Mouse (Mus musculus) gastrocnemius, postnatal 14 days (tissue): ENCODE results near the gene Tia1. TPM values are rescaled to one million over a fixed set of nuclear protein-coding genes. Genes with fewer than 3 reads are reported as not detected.
A peak's percentile ranks its signal among the peaks of the same experiment; 100 is the strongest.

Experiments
- DNase-seq: peaks from one replicate; pipeline ENCODE4 v3.0.0; 2021; ENCODE audit warnings: mixed read lengths
- intact Hi-C: fragments of 180-260 bp; cut with DNase I; formaldehyde crosslinking; loops from one replicate; pipeline ENCODE4 v1.15.1; 2025; ENCODE audit warnings: low total_unique reads
- total RNA-seq, 2 experiments: library from RNA; stranded (reverse); gene quantifications; 2 replicates each; pipeline ENCODE4 v1.2.3; 2021

Gene Tia1
- total RNA-seq, 2 experiments from 2014 or later, result 21.5 to 25.2 TPM

DNA sequence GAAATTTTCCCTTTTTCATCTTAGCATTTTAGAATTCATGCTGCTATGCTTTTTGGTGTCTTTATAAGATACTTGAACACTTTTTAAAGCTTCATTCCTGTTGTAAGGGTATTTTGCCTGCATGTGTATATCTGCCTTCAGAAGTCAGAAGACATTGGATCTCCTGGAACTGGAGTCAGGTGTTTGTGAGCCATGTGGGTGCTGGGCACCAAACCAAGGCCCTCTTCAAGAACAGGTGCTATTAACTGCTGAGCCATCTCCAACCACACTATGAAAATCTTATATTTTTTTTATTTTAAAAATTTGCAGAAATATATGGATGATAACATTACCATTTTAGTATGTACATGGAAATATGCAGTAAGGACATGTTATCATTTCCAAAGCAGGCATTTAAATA is 2.3 kb downstream of the Tia1 start:
- intact Hi-C loops, result no loop called here
- DNase-seq, result peak; percentile 23

DNA sequence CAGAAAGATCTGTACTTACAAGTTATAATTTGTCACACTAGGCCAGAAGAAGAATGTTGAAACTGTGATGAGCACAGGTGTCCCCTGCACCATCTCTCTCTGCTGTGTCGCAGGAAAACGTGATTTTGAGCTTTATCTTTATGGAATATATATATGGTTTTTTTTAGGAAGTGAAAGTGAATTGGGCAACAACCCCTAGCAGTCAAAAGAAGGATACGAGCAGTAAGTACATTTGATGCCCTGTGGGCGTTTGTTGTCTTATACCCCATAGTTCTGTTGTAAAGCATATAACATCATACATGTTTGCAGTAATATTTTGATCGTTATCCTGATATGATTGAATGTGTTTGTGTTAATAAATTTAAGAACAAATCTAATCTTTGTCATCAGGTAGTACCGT is 14.7 kb downstream of the Tia1 start:
- intact Hi-C loops, result no loop called here
- DNase-seq, result no peak

DNA sequence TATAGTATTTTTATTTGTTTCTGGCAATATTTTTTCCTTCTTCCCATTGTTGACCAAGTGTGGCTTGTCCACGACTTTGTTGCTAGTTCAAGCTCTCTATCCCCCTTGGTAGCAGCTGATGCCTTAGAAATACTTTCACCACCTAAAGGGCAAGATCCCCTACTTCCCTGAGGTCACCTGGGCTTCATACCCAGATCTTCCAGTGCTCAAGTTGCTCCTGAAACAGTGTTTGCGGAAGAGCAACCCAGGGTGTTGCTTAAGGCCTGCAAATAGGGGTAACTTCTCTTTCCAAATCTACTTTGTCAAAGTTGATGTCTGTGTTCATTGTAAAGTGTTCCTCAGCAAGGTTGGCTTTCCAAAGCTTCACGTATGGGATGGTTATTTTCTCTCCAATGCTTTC is 15.2 kb downstream of the Tia1 start:
- intact Hi-C loops, result no loop called here
- no peak for DNase-seq

DNA sequence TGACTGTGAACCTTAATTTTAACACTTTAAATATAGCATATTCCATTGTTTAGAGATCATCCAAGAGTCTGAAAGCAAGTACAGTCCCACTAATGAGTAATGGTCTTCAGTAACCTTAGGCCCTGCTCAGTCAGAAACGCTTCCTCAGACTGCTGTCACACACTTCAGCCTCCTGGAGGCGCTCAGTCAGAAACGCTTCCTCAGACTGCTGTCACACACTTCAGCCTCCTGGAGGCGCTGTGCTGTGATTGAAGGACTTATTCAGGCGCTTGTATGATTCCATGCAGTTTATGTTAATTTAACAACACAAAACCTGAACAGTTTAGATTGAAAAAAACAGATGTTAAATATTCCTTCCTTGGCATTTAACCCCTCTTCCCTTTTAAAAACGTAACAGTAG is 16.5 kb downstream of the Tia1 start:
- intact Hi-C loops, result no loop called here
- DNase-seq, result no peak

DNA sequence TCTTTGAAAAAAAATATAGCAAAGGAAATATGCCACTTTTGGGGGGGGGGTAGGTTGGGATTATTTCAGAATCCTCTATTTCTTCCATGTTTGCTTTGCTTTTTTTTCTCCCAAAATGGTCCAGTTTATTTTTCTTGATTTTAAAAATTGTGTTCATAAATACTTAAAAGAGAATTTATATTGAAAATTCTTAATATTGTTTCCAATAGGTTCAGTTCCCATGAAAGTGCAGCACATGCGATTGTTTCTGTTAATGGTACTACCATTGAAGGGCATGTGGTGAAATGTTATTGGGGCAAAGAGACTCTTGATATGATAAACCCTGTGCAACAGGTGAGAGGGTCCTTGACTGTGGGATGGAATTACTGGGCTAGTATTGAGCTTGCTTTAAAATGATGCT is 22.3 kb downstream of the Tia1 start, which contains the start of gene Gm44790:
TSS of gene Gm44790 (plus strand) at position 301 of the 400 bp plus-strand sequence.
- intact Hi-C loops, result no loop called here
- no peak for DNase-seq

DNA sequence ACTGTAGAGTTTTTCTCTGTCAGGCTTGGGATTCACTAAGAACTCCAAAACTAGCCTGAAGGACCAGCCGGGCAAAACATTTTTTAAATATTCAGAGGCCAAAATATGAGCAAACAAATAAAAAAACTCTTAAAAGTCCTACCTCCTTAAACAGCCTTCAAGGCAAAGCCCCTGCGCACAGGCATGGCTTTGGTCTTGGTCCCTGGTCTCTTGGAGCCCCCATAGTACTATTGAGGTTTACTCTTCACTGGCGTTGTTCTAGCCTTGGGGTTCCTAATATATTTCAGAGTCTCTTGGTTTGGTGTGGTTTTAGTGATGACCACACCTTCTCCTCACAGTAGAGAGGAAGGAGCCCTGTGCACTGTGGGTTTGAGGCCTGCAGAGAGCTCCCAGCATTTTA is 27.5 kb downstream of the Tia1 start:
- intact Hi-C loops, result no loop called here
- DNase-seq, result no peak

DNA sequence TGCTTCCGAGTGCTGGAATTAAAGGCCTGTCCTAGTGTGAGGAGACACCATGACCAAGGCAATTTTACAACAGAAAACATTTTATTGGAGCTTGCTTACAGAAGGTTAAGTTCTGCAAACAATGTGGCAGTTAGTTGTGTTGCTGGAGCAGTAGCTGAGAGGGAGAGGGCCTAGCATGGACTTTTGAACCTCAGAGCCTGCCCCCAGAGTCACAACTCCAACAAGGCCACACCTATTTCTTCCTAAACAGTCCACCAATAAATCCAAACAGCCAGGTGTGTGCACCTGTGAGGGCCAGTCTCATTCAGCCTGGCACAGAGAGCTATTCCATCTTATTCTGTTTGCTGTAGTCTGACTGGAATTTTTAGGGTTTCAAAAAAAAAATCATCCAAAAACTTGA is 29.7 kb downstream of the Tia1 start:
- intact Hi-C loops, result no loop called here
- DNase-seq, result no peak

DNA sequence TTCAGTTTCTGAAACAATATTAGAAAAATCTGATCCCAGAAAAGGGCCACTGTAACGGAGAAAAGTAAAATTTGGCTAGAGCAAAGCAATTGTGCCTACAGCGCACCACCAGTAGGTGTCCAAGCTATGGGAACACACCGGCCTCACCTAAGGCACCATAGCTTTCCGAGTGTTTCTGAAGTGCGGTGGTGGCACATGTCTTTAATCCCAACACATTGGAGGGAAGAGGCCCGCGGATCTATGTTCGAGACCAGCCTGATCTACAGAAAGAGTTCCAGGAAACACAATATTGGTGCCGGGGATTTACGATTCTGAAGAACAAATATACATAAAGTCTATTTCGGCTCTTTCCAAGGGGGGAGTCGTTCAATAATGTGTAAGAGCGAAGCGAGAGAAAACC is 33.7 kb downstream of the Tia1 start:
- peak; percentile 19 for DNase-seq
- intact Hi-C loops, result no loop called here

DNA sequence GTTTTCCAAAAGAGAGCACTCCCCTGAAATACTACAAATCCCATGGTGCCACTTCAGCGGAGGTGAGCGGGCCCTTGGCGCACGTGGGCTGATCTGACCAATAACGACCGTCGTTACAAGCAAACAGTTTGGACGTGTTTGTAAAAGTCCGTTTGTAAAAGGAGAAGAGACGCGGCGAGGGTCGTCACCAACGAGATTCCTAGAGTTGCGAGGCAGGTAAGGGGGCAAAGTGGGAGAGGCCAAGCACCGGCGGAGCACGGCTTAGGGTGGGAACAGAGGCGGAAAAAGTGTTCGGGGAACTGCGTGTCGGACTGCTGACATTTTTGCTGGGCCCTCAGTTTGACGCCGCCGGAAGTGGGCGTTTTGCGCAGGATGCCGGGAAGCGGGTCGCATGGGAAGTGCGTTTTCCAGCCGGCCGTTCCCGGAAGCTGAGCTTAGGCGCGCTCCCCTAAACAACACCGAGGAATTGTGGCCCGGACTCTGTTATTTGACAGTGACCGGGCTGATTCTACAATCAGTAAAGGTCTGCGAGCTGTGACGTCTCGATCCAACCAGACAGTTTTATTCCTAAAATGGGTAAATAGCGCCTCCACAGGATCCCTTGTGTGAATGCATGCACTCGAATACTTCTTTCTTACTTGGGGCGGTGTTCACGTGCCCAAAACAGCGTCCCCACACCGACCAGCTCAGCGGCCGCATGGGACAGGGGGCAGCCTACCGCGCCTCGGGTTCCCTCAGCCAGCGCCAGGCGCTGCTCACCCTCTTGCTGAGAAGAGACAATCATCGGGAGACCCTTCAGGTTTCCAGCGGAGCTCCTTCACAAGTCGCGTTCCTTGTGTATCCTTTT is 34.5 kb downstream of the Tia1 start, which contains the start of gene C87436:
TSS of gene C87436 (plus strand) at position 103 of the 847 bp plus-strand sequence.
- DNase-seq, result peak; percentile 92
- intact Hi-C loops, result no loop called here

DNA sequence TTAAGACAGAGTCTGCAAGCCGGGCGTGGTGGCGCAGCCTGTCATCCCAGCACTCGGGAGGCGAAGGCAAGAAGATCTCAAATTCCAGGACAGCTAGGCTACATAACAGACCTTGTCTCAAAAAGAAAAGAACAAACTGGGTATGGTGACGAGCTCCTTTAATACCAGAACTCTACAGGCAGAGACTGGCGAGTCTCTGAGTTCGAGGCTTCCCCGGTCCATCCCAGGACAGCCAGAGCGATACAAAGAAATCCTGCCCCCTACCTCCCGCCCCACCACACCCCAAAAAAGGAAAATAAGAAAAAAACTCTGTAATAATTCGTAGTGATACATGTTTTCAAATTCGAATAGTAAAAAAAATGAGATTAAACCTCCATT is 35.1 kb downstream of the Tia1 start:
- no peak for DNase-seq
- intact Hi-C loops, result no loop called here

DNA sequence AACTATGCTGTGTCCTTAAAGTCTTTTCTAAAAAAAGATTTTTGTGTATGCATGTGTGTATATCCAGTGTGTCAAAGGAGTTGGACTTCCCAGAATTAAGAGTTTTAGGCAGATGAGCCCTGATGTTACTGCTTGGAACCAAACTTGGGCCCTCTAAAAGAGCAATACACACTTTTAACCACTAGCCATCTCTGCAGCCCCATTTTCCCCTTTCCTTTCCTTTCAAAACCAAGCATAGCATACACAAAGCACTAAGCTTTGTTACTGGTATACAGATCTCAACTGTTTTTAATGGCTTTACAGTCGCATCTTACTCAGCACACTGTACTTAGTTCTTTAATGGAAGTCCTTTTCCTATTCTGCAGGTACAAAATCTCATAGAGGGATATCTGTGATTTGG is 35.5 kb downstream of the Tia1 start:
- no peak for DNase-seq
- intact Hi-C loops, result no loop called here

DNA sequence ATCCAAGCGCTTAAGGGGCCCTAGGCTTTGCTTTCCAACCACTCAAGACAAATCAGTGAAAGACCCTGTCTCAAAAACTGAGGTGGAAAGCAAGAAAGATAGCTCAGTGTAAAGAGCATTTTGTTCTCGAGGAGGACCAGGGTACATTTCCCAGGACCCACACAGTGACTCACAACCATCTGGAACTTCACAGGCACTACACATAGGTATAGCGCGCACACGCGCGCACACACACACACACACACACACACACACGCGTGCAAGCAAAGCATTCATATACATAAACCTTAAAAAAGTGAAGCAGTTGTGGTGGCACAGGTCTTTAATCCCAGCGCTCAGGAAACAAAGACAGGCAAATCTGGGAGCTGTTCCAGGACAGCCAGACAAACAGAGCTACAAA is 37.6 kb downstream of the Tia1 start:
- intact Hi-C loops, result no loop called here
- no peak for DNase-seq

DNA sequence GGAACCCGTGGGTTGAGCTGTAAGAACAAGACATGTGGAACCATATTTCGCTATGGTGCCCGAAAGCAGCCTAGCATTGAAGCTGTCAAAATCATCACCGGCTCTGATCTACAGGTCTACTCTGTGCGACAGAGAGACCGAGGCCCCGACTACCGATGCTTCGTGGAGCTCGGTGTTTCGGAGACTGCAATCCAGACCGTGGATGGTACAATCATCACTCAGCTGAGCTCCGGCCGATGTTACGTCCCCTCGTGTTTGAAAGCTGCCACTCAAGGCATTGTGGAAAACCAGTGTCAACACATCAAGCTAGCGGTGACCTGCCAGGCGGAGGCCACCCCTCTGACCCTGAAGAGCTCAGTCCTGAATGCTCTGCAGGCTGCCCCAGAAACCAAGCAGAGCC is 41.5 kb downstream of the Tia1 start:
- no peak for DNase-seq
- intact Hi-C loops, result no loop called here

DNA sequence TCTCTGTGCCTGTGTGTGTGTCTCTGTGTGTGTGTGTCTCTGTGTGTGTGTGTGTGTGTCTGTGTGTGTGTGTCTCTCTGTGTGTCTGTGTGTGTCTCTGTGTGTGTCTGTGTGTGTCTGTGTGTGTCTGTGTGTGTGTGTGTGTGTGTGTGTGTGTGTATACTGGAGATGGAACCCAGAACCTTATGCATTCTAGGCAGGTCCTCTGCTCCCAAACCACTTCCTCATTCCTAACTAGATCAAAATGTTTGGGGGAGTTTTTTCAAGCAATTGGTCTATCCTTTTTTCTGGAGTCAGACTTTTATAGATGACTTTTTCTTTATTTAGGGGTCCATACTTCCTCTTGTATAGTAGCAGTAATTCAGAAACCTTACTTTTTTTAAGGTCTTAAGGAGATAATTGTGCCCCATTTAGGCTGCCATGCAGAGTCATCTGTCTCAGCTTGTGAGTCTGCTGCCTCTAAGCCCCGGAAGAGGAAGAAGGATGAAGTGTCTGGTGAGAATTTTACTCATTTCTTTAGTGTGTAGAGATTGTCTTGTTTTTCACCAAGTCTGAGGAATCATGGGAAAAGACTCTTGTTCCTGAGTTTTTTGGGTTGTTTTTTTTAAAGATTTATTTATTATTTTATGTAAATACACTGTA is 43.0 kb downstream of the Tia1 start:
- no peak for DNase-seq
- intact Hi-C loops, result no loop called here

DNA sequence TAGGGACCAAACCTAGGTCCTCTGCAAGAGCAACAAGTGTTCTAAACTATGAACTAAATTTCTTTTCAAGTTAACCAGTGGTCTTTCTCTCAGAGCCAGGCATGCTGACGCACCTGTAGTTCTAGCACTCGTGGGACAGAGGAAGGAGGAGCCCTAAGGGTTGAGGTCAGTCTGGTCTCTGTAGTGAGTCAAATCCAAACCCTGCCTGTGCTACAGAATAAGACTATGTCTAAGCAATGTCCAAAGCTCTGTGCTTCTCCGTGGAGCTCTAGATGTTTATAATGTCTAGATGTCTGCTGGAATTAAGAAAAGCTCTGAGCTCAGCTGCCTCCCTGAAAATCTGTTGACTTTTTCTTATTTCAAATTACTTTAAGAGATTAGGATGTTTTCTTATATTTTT is 52.7 kb downstream of the Tia1 start:
- intact Hi-C loops, result no loop called here
- no peak for DNase-seq

DNA sequence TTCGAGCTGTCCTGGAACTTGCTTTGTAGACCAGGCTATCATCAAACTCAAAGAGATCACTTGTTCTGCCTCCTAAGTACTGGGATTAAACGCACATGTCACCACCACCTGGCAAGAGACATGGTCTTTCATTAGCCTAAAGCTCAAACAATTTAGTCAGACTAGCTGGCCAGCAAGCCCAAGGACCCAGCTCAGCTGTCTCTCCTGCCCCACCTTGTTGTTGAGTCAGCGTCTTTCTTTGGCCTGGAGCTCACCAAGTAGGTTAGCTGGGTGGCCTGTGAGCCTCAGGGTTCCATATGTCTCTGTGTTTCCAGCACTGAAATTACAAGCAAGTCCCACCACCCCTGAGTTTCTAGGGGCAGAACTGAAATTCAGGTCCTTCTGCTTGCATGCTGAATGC is 59.1 kb downstream of the Tia1 start:
- intact Hi-C loops, result loop anchor here (10.0 kb wide), 1 partner anchor 212 kb away; no protein-coding TSS in a partner anchor

DNA sequence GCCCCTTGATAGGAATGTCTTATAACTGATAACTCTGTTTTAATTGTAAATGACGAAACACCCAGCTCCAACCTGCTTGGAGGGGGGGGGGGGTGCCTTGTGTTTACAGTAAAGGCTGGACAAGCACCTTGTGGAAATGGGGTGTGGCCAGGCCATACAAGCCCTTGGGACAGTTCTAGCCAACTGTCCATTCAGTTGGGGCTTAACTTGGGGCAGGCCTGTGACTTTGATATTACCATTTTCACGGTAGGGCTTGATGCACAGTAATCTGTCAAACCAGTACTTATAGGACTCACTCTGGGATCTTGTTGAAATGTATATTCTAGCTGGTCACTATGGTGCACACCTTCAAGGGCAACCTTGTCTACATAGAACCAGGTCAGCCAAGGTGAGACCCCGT is 67.3 kb downstream of the Tia1 start:
- no peak for DNase-seq
- intact Hi-C loops, result loop anchor here (5.0 kb wide), 1 partner anchor 56 kb away; the partner anchor contains the start of gene Pcbp1

More for the DNA sequence above, 59.1 kb downstream of the Tia1 start:
- no peak for DNase-seq

DNA sequence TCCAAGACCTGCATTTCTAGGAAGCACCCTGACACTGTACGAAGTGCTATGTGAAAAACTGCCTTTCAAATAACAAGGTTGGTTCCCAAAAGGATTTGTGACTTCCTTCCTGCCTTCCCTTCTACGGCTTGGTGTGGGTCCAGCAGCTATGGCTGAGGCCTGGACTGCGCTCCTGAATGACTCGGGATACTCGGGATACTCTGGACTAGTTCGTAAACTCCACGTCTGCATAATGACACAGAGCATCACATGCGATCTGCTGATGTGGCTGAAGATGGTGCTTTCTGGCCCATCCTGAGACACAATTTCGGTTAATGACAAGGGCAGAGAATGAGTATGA is 67.7 kb downstream of the Tia1 start:
- intact Hi-C loops, result loop anchor here (5.0 kb wide), 1 partner anchor 56 kb away; the partner anchor contains the start of gene Pcbp1
- DNase-seq, result no peak

DNA sequence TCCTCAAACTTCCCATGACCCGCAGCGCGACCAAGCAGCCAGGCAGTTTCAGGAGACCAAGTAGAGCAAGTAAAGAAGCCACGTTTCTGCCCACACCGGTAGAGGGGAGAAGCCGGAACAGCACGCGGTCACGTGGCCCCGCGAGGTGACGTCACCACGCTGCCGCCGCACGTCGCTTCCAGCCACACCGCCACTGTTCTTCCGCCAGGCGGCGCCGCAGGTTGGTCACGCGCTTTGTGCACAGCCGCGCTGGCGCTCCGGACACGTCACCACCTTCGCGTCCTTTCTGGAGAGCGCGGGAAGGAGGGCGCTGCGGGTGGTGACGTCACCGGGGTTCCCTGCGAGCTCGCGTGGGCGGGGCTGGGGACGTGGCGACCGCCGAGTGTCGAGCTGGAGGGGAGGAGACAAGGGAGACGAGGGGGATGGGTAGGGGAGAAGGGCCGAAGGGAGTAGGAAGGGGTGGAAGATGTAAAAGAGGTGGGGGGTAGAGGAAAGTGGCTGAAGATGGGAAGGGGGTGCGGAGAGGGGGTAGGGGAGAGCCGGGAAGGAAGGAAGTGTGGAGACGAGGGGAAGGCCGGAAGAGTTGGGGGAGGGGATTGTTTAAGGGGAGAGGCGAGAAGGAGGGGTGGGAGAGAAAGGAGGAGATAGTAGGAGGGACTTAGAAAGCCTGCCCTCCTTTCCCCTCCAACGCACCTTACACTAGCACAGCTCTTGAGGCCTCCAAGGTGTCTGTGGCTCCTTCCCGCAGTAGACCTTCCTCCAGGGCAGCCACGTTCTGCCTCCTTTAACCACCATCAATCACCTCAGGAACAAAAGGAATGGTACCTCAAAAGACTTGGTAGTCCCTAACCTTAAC is 68.3 kb downstream of the Tia1 start:
- intact Hi-C loops, result loop anchor here (5.0 kb wide), 1 partner anchor 55 kb away; the partner anchor contains the start of gene Pcbp1
- DNase-seq, result peak; percentile 100

DNA sequence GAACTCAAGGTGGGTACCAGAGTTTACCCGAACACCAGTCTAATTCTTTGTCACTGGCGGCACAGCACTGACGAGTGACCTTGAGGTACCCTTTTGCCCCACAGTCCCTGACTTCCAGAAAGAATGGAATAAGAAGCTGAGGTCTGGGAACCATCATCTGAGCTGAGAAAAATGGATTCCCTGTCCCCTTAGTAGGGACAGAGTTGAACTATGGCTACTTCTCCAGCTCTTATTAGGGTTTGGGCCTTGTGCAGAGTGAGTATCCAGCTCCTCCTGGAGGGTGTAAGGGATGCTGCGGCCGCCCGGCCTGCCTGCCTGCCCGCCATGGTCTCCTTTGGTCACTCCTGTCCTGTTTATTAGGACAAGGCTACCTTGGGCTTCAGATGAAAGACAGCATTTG is 69.1 kb downstream of the Tia1 start:
- intact Hi-C loops, result loop anchor here (5.0 kb wide), 1 partner anchor 54 kb away; the partner anchor contains the start of gene Pcbp1
- DNase-seq, result no peak
